Mouse (Mus musculus) spleen, postnatal 10 days (tissue): ENCODE measurements at regions not wholly inside any gene's neighbourhood (a gene's known extent, or its start where the extent isn't known, plus 50 kb on each side); places are given as distances from the start of the nearest gene placed in this dataset.

Experiments used
- DNase-seq, 2 experiments: peaks; one replicate each; pipeline ENCODE4 v3.0.0; 2021 to 2022; ENCODE audit warnings: low spot score in 2 of 2

- no peak for DNase-seq
These were observed 426.9 kb downstream of the Insc start for GRCm38 (mm10) chr7:115170439-115170838.

- DNase-seq, result no peak
These were observed 449.0 kb downstream of the Insc start for GRCm38 (mm10) chr7:115192482-115192881.

- DNase-seq, result no peak
These were observed 449.7 kb downstream of the Insc start for GRCm38 (mm10) chr7:115192992-115193761.

GRCm38 (mm10) chr7:115204916-115205315, 461.4 kb downstream of the Insc start:
- DNase-seq, result no peak

GRCm38 (mm10) chr7:115206479-115207134, 463.1 kb downstream of the Insc start:
- no peak for DNase-seq

GRCm38 (mm10) chr7:115208781-115209180, 465.3 kb downstream of the Insc start:
- no peak for DNase-seq

GRCm38 (mm10) chr7:115210012-115210411, 466.5 kb downstream of the Insc start:
- no peak for DNase-seq

- peak; percentile 36 to 67 for DNase-seq
These were observed 473.3 kb downstream of the Insc start for GRCm38 (mm10) chr7:115216838-115217237.

- no peak for DNase-seq
These were observed 473.8 kb downstream of the Insc start for GRCm38 (mm10) chr7:115217255-115217654.

GRCm38 (mm10) chr7:115217712-115218111, 474.2 kb downstream of the Insc start:
- DNase-seq, result no peak

GRCm38 (mm10) chr7:115218596-115219180, 475.2 kb downstream of the Insc start:
- DNase-seq, result peak in 1 of 2 experiments; percentile 15

GRCm38 (mm10) chr7:115222642-115223041, 479.1 kb downstream of the Insc start:
- DNase-seq, result no peak

- DNase-seq, result no peak
These were observed 487.0 kb downstream of the Insc start for GRCm38 (mm10) chr7:115230525-115230924.

GRCm38 (mm10) chr7:115233850-115234436, 490.4 kb downstream of the Insc start:
- DNase-seq, result no peak

GRCm38 (mm10) chr7:115237131-115237530, 493.6 kb downstream of the Insc start:
- no peak for DNase-seq

GRCm38 (mm10) chr7:115251591-115252369, 508.3 kb downstream of the Insc start:
- no peak for DNase-seq

- no peak for DNase-seq
These were observed 508.9 kb downstream of the Insc start for GRCm38 (mm10) chr7:115252370-115252750.

- no peak for DNase-seq
These were observed 515.1 kb downstream of the Insc start for GRCm38 (mm10) chr7:115258626-115259025.

GRCm38 (mm10) chr7:115263082-115263481, 519.6 kb downstream of the Insc start:
- no peak for DNase-seq

- DNase-seq, result no peak
These were observed 522.6 kb downstream of the Insc start for GRCm38 (mm10) chr7:115266141-115266540.

- no peak for DNase-seq
These were observed 527.3 kb downstream of the Insc start for GRCm38 (mm10) chr7:115270803-115271202.

- DNase-seq, result no peak
These were observed 531.3 kb downstream of the Insc start for GRCm38 (mm10) chr7:115274836-115275235.
